Mouse (Mus musculus) brown adipose tissue, adult 24 weeks (tissue): ENCODE measurements around the gene Vps13c. TPM values are rescaled to one million over a fixed set of nuclear protein-coding genes. Genes with fewer than 3 reads are reported as not detected.

Source experiments
- H3K27ac ChIP-seq: fragments of 200-500 bp; replicated peaks from 2 replicates; pipeline ENCODE4 v1.5.1; 2012; ENCODE audit warnings: low read depth, mild to moderate bottlenecking, low read length
- H3K4me1 ChIP-seq: fragments of 200-500 bp; 2 replicates; pipeline ENCODE4 v1.6.1; 2012; ENCODE audit warnings: low read length, mixed read lengths; ENCODE audit not compliant: control insufficient read depth, insufficient read depth, insufficient read length
- H3K4me3 ChIP-seq: fragments of 200-500 bp; 2 replicates; pipeline ENCODE4 v1.5.1; 2012; ENCODE audit warnings: low read depth, mild to moderate bottlenecking, low read length, moderate library complexity; ENCODE audit not compliant: insufficient read depth
- polyA plus RNA-seq: library from polyadenylated mRNA; stranded (reverse); fragments of >200 nt; gene quantifications from 2 replicates; pipeline ENCODE4 v1.2.4, GENCODE M21; 2012; ENCODE audit not compliant: missing spikeins, insufficient read depth, insufficient read length

Gene Vps13c
- polyA plus RNA-seq, 1 experiment, result 25.8 TPM

DNA sequence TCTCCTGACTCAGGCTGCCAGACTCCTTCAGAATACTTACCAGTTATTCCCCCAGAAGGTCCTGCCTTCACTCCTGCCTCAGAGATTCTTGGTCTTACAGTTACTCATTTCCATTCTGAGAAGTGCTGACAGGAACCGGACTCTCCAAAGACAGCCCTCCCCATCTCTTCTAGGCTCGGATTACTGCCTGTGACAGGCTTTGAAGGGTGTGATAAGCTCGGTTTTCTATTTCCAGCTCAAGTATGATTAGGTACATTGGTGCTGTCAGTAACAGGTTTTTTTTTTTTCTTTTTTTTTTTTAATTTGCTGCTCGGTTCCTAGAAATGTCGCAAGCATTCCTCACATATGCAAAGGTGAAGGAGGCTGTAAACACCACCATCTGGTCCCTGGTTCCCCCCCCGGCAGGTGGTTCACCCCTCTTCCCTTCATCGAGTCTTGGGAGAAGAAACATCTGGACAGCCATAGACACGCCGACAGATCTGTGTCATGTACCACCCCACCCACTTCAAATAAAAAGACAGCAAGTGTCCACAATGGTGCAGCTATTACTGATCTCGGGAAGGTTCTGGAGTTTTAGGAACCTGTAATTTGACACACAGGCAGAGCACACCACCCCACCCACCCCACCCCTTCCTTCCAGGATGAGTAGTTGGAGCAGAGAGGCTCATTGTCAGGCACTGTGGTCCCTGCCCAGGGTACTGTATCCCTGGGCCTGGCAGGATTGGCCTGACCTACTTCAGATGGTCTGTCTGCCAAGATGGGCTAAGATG, 22.1 kb upstream of the Vps13c start:
- H3K4me1 ChIP-seq, result 0 out of 2 replicates have a peak, but pooled peaks cover 4% of the 10 kb centered on the region
- H3K27ac ChIP-seq, result no peak overlapping the region
- H3K4me3 ChIP-seq, result no peak overlapping the region

GRCm38 (mm10) chr9:67818668-67818950, 21.6 kb upstream of the Vps13c start:
- Histone ChIP-seq H3K27ac (no peak overlapping the region), H3K4me3 (no peak overlapping the region), H3K4me1 (0 out of 2 replicates have a peak, but pooled peaks cover 4% of the 10 kb centered on the region)

- no peak overlapping the region for H3K4me3 ChIP-seq
- H3K4me1 ChIP-seq, result no peaks in the 10 kb centered on the region
- H3K27ac ChIP-seq, result no peak overlapping the region
Measured at GRCm38 (mm10) chr9:67823131-67823530, 17.1 kb upstream of the Vps13c start.

GRCm38 (mm10) chr9:67825527-67825926, 14.7 kb upstream of the Vps13c start:
- H3K4me3 ChIP-seq, result no peak overlapping the region
- no peak overlapping the region for H3K27ac ChIP-seq
- H3K4me1 ChIP-seq, result no peaks in the 10 kb centered on the region

DNA sequence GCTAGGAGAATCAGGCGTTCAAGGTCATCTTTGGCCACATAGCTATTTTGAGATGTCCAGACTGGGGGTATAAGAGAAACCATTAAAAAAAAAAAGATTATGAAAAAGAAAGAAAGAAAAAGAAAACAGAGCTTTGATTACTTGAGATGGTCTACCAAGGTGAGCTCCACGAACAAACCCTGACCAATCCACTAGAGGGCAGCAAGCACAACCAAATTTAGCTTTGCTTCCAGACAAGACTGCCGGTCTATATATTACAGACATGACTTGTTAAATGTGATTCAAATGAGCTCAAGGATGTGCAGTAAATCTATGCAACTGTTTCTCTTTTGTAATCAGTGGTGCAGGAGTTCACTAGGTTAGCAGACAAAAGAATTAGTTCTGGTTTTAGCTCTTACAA, 12.0 kb upstream of the Vps13c start:
- no peak overlapping the region for H3K4me3 ChIP-seq
- H3K4me1 ChIP-seq, result no peaks in the 10 kb centered on the region
- H3K27ac ChIP-seq, result no peak overlapping the region

- Histone ChIP-seq H3K27ac (no peak overlapping the region), H3K4me1 (no peaks in the 10 kb centered on the region), H3K4me3 (peak overlapping the region; percentile 61)
Measured at GRCm38 (mm10) chr9:67830411-67831358, 9.5 kb upstream of the Vps13c start.

DNA sequence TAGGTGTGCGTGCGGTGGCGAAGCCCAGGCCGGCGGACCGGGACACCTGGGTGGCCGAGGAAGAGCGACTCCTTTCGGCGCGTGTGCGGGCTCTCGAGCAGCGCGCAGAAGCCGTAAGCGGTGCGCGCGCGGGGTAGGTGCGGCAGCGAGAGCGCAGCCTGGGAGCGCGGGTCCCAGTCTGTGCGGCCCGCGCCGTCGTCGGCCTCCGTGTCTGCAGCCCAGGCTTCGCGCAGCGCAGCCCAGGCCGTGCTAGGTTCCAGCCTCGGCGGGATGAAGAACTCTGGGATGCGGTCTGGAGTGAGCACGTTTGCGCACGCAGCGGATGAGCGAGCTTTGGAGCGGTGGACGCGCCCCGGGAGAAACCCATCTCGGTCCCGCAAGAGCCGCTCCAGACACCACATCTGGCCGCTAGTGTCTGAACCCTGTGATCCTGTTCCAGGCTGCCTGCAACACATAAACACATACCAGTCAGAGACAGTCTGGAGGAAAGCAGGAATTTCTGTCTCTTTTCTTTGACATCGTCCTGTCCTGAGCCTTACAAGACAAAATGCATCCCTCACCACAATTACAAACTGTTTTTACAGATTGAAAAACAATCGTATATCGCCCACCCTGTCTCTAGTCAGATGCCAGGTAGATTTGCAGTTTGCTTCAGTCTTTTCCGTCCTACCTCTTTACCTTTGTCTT, 8.7 kb upstream of the Vps13c start:
- H3K4me3 ChIP-seq, result peak overlapping the region; percentile 61
- no peaks in the 10 kb centered on the region for H3K4me1 ChIP-seq
- no peak overlapping the region for H3K27ac ChIP-seq

DNA sequence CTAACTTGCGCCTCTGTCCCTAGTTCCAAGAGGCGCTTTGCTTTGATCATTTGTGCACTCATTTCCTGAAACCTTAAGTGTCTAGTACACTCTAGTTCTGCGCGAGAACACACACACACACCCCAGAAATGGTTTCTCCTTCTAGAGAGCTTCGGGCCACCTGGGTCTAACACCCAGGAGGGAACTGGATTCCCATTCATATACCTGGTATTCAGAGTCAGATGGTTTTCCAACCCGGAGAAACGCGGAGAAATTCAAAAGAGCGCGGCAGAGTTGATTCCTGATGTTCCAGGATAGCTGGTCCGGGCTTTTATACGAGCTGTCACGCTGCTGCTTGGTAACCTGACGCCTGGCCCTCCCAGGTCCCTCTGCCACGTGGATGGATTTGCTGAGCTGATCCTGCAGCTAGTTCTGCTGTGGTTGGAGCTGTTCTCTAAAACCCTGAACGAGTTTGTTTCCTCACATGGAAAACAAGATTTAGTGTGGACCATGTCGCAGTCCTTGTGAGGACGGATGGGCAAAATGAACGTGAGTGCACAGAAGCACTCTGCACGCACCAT, 8.1 kb upstream of the Vps13c start, which contains the start of gene C2cd4a:
TSS of gene C2cd4a (minus strand) at position 285 of the 560 bp plus-strand sequence.
- Histone ChIP-seq H3K27ac (no peak within 1 kb of the TSS), H3K4me3 (peak within 1 kb of the TSS; percentile 61), H3K4me1 (no peaks in the 10 kb centered on the region)

DNA sequence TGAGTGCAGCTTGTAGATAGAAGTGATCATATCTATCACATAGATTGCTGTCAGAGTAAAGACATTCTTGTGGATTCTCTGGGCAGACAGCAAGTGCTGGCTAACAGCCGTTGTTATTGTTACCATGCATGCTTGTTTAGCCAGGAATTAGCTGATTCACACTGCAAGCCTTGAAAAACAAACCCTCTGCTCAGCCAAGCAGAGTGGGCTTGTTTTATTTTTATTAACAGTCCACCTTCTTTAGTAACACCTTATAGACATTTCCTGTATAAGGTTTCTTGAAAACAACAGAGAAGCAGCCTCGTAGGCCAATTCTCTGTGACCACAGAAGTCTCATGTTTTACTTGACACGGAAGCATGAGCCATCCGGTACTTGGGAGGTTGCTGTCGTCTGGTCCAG, 5.7 kb upstream of the Vps13c start:
- no peak overlapping the region for H3K4me3 ChIP-seq
- H3K27ac ChIP-seq, result no peak overlapping the region
- H3K4me1 ChIP-seq, result no peaks in the 10 kb centered on the region

DNA sequence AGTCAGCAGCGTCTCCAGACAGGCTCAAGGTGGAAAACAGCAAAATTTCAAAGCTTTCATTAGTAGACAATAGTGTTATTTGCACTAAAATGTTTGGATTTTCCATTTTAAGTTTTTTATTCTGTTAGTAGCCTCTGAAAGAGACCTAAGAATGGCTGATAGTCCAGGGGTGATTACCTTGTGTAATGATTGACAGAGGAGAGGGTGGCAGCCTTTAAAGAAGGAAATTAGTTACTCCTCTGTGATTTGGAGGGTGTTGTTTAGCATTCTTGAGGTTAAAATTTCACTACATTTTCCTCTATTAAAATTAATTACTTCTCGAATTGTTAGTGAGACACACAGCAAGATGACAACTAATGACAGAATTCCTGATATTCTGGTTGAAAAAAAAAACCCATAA, 2.9 kb upstream of the Vps13c start:
- Histone ChIP-seq H3K4me3 (no peak overlapping the region), H3K4me1 (peaks cover 3% of the 10 kb centered on the region; the same call in 1 of the 2 replicates), H3K27ac (no peak overlapping the region)

- Histone ChIP-seq H3K4me1 (peaks cover 28% of the 10 kb centered on the region), H3K27ac (no peak overlapping the region; the same call in 1 of the 2 replicates), H3K4me3 (no peak overlapping the region)
Measured at GRCm38 (mm10) chr9:67842797-67843196, 2.6 kb downstream of the Vps13c start.

GRCm38 (mm10) chr9:67845012-67845411, 4.8 kb downstream of the Vps13c start:
- Histone ChIP-seq H3K4me3 (no peak overlapping the region), H3K4me1 (peaks cover 39% of the 10 kb centered on the region), H3K27ac (peak overlapping the region; percentile 40; the same call in 1 of the 2 replicates)

DNA sequence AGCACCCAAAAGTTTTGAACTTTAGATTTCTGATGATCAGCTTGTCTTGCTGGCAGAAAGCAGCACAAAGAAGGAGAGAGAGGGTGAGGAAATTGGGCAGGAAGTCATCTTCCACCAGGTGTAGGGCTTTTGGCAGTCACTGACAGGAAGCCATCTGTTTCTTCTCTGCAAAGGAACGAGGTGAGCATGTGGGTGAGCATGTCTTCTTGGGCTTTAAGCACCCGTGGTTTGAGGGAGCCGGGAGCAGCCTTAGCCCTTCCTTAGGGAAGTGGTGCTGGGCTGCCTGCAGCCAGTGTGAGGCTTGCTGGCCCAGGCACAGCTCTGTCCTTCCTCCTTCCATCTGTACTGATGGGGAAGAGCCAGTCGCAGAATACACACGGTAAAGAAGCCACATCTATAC, 5.5 kb downstream of the Vps13c start:
- peak overlapping the region; percentile 40 for H3K27ac ChIP-seq
- no peak overlapping the region for H3K4me3 ChIP-seq

GRCm38 (mm10) chr9:67846089-67846488, 5.9 kb downstream of the Vps13c start:
- Histone ChIP-seq H3K4me3 (no peak overlapping the region), H3K4me1 (peaks cover 39% of the 10 kb centered on the region), H3K27ac (peak overlapping the region; percentile 40)

More for the DNA sequence above, 5.5 kb downstream of the Vps13c start:
- peaks cover 39% of the 10 kb centered on the region for H3K4me1 ChIP-seq

GRCm38 (mm10) chr9:67847606-67848005, 7.4 kb downstream of the Vps13c start:
- Histone ChIP-seq H3K27ac (peak overlapping the region; percentile 86), H3K4me3 (no peak overlapping the region), H3K4me1 (peaks cover 36% of the 10 kb centered on the region)
